Mouse (Mus musculus) megakaryocyte, embryonic 14.5 days (primary cell): ENCODE data around the gene Map4k3. TPM values are rescaled to one million over a fixed set of nuclear protein-coding genes. Genes with fewer than 3 reads are reported as not detected.

Experiments
- H3K27me3 ChIP-seq: replicated peaks from 2 replicates; pipeline ENCODE3; 2012; ENCODE audit warnings: inconsistent platforms
- H3K36me3 ChIP-seq: replicated peaks from 2 replicates; pipeline ENCODE3; 2012; ENCODE audit warnings: low read length, inconsistent platforms, mixed read lengths
- H3K4me1 ChIP-seq: 2 replicates; pipeline ENCODE4 v1.6.1; 2012; ENCODE audit warnings: inconsistent platforms
- H3K4me3 ChIP-seq: replicated peaks from 2 replicates; pipeline ENCODE3; 2012; ENCODE audit warnings: moderate library complexity, mild to moderate bottlenecking, inconsistent platforms
- H3K9me3 ChIP-seq: 2 replicates; pipeline ENCODE4 v1.6.1; 2012; ENCODE audit warnings: inconsistent platforms
- FLI1 ChIP-seq: IDR thresholded peaks from 2 replicates; pipeline ENCODE4 v1.6.1; 2012; ENCODE audit warnings: low read length, inconsistent platforms, mixed read lengths
- GATA1 ChIP-seq: IDR thresholded peaks from 3 replicates; pipeline ENCODE4 v1.6.1; 2012; ENCODE audit warnings: mixed read lengths, low read length, inconsistent platforms, borderline replicate concordance
- polyA plus RNA-seq: library from polyadenylated mRNA; stranded (reverse); fragments of >175 nt; gene quantifications from 2 replicates; pipeline ENCODE4 v1.2.3, GENCODE M21; 2012; ENCODE audit warnings: low replicate concordance; ENCODE audit not compliant: insufficient read depth

Map4k3 gene
- polyA plus RNA-seq, 1 experiment, result 0.87 TPM

GRCm38 (mm10) chr17:80603806-80604205, 124.5 kb downstream of the Map4k3 start:
- TF ChIP-seq FLI1 (no peak), GATA1 (no peak)
- peaks cover 57% of the 10 kb centered on the region for H3K36me3 ChIP-seq
- no peaks in the 10 kb centered on the region for H3K9me3 ChIP-seq

GRCm38 (mm10) chr17:80603079-80603625, 125.1 kb downstream of the Map4k3 start:
- Histone ChIP-seq H3K4me3 (peak overlapping the region; percentile 28), H3K36me3 (peaks cover 51% of the 10 kb centered on the region), H3K27me3 (no peaks in the 10 kb centered on the region), H3K9me3 (no peaks in the 10 kb centered on the region), H3K4me1 (no peaks in the 10 kb centered on the region)
- TF ChIP-seq FLI1 (no peak), GATA1 (no peak)

More at GRCm38 (mm10) chr17:80603806-80604205, 124.5 kb downstream of the Map4k3 start:
- Histone ChIP-seq H3K27me3 (no peaks in the 10 kb centered on the region), H3K4me1 (no peaks in the 10 kb centered on the region), H3K4me3 (no peak overlapping the region)

- TF ChIP-seq FLI1, result no peak
- no peak for TF ChIP-seq GATA1
- H3K4me1 ChIP-seq, result no peaks in the 10 kb centered on the region
- no peak overlapping the region for H3K4me3 ChIP-seq
- no peaks in the 10 kb centered on the region for H3K9me3 ChIP-seq
- H3K27me3 ChIP-seq, result no peaks in the 10 kb centered on the region
- peaks cover 60% of the 10 kb centered on the region for H3K36me3 ChIP-seq
Measured at GRCm38 (mm10) chr17:80601371-80601770, 126.9 kb downstream of the Map4k3 start.

GRCm38 (mm10) chr17:80583051-80583450, 145.2 kb downstream of the Map4k3 start:
- Histone ChIP-seq H3K9me3 (no peaks in the 10 kb centered on the region), H3K36me3 (peaks cover 2% of the 10 kb centered on the region), H3K4me3 (no peak overlapping the region), H3K4me1 (no peaks in the 10 kb centered on the region), H3K27me3 (peaks cover 6% of the 10 kb centered on the region)
- no peak for TF ChIP-seq FLI1
- TF ChIP-seq GATA1, result no peak

GRCm38 (mm10) chr17:80579901-80580300, 148.4 kb downstream of the Map4k3 start:
- H3K27me3 ChIP-seq, result peaks cover 24% of the 10 kb centered on the region
- peaks cover 2% of the 10 kb centered on the region for H3K36me3 ChIP-seq
- H3K9me3 ChIP-seq, result peaks cover 6% of the 10 kb centered on the region; the same call in 1 of the 2 replicates
- no peak overlapping the region for H3K4me3 ChIP-seq
- peaks cover 9% of the 10 kb centered on the region for H3K4me1 ChIP-seq
- TF ChIP-seq FLI1, result no peak
- TF ChIP-seq GATA1, result no peak

- no peak overlapping the region for H3K4me3 ChIP-seq
- H3K4me1 ChIP-seq, result peaks cover 9% of the 10 kb centered on the region
- H3K9me3 ChIP-seq, result peaks cover 6% of the 10 kb centered on the region; the same call in 1 of the 2 replicates
- no peak for TF ChIP-seq FLI1
- no peak for TF ChIP-seq GATA1
- peaks cover 2% of the 10 kb centered on the region for H3K36me3 ChIP-seq
- H3K27me3 ChIP-seq, result peaks cover 24% of the 10 kb centered on the region
Measured at GRCm38 (mm10) chr17:80579089-80579488, 149.2 kb downstream of the Map4k3 start.

- peaks cover 24% of the 10 kb centered on the region for H3K27me3 ChIP-seq
- TF ChIP-seq FLI1 (no peak), GATA1 (no peak)
Measured at GRCm38 (mm10) chr17:80578041-80578440, 150.2 kb downstream of the Map4k3 start.

GRCm38 (mm10) chr17:80577639-80578038, 150.6 kb downstream of the Map4k3 start, which contains the start of gene Cdkl4:
TSS of gene Cdkl4 (minus strand) at chr17:80577813.
- Histone ChIP-seq H3K4me3 (peak within 1 kb of the TSS; percentile 87), H3K27me3 (peaks cover 24% of the 10 kb centered on the region)
- TF ChIP-seq FLI1, result no peak
- no peak for TF ChIP-seq GATA1

More at GRCm38 (mm10) chr17:80578041-80578440, 150.2 kb downstream of the Map4k3 start:
- H3K4me3 ChIP-seq, result no peak overlapping the region
- peaks cover 6% of the 10 kb centered on the region; the same call in 1 of the 2 replicates for H3K9me3 ChIP-seq
- H3K4me1 ChIP-seq, result peaks cover 9% of the 10 kb centered on the region
- peaks cover 2% of the 10 kb centered on the region for H3K36me3 ChIP-seq

GRCm38 (mm10) chr17:80577214-80577613, 151.1 kb downstream of the Map4k3 start:
- peaks cover 2% of the 10 kb centered on the region for H3K36me3 ChIP-seq
- H3K4me3 ChIP-seq, result peak overlapping the region; percentile 87
- peaks cover 24% of the 10 kb centered on the region for H3K27me3 ChIP-seq
- H3K9me3 ChIP-seq, result peaks cover 8% of the 10 kb centered on the region
- TF ChIP-seq GATA1, result no peak
- no peak for TF ChIP-seq FLI1
- peaks cover 9% of the 10 kb centered on the region for H3K4me1 ChIP-seq

More at GRCm38 (mm10) chr17:80577639-80578038, 150.6 kb downstream of the Map4k3 start, which contains the start of gene Cdkl4:
- peaks cover 2% of the 10 kb centered on the region for H3K36me3 ChIP-seq
- peaks cover 9% of the 10 kb centered on the region for H3K4me1 ChIP-seq
- H3K9me3 ChIP-seq, result peaks cover 6% of the 10 kb centered on the region; the same call in 1 of the 2 replicates

- Histone ChIP-seq H3K4me1 (peaks cover 9% of the 10 kb centered on the region), H3K9me3 (peaks cover 9% of the 10 kb centered on the region), H3K27me3 (peaks cover 24% of the 10 kb centered on the region), H3K4me3 (no peak overlapping the region), H3K36me3 (no peaks in the 10 kb centered on the region)
- TF ChIP-seq FLI1 (no peak), GATA1 (no peak)
Measured at GRCm38 (mm10) chr17:80575008-80575407, 153.3 kb downstream of the Map4k3 start.
